ENCODE assay signal across 8 mouse cellular contexts in genomic region chr5:89455526-89455925, GRCm38 (mm10). TPM values are rescaled to one million over a fixed set of nuclear protein-coding genes. Genes with fewer than 3 reads are reported as not detected.
DNase-seq lines count a peak whose midpoint lies in the region; ATAC-seq and TF ChIP-seq lines count a peak whose summit lies in the region.

No protein-coding gene starts in this region.

- H3K4me3 ChIP-seq in cerebellum, adult 2 months (replicated peaks; ENCODE audit: insufficient read depth, low read depth, low read length) = no peak overlapping the region
- no peak overlapping the region for H3K4me3 ChIP-seq in midbrain, embryonic 10.5 days
- no peak overlapping the region for H3K4me3 ChIP-seq in midbrain, embryonic 13.5 days (replicated peaks)
- no peak overlapping the region for H3K4me3 ChIP-seq in lung, adult 2 months (replicated peaks; ENCODE audit: extremely low read depth, low read depth, low read length)

- H3K9ac ChIP-seq in midbrain, embryonic 13.5 days (replicated peaks) = no peak overlapping the region

- no peak for DNase-seq in cerebellum, adult 2 months
- DNase-seq in cerebellum, adult 9-11 months = no peak
- peak; percentile 55 for DNase-seq in midbrain, embryonic 10.5 days (ENCODE audit: low spot score)
- DNase-seq in brain, embryonic 14.5 days (ENCODE audit: low read depth) = peak; percentile 37
- peak; percentile 1 for DNase-seq in induced T-regulatory cell, adult 2 months (ENCODE audit: low read depth)
- DNase-seq in lung, adult 2 months = peak; percentile 31
- peak; percentile 62 for DNase-seq in testis, postnatal 14 days (ENCODE audit: low spot score)

- no peak for ATAC-seq in midbrain, embryonic 13.5 days

- no peak overlapping the region for H3K27ac ChIP-seq in cerebellum, adult 2 months (ENCODE audit: insufficient read depth, low read length)
- H3K27ac ChIP-seq in midbrain, embryonic 10.5 days (replicated peaks) = no peak overlapping the region
- no peak overlapping the region for H3K27ac ChIP-seq in midbrain, embryonic 13.5 days

- no peak for TF ChIP-seq POLR2A in cerebellum, adult 2 months (IDR thresholded peaks at IDR 0.05; ENCODE audit: borderline replicate concordance, insufficient read depth, low read length)
- no peak for TF ChIP-seq POLR2A in brain, embryonic 14.5 days (IDR thresholded peaks at IDR 0.05; ENCODE audit: borderline replicate concordance, extremely low read depth, insufficient read depth, insufficient read length, poor library complexity, severe bottlenecking)
- TF ChIP-seq POLR2A in lung, adult 2 months (IDR thresholded peaks at IDR 0.05; ENCODE audit: borderline replicate concordance, extremely low read depth, low read depth, low read length) = no peak

- no peaks in the 10 kb centered on the region for H3K27me3 ChIP-seq in cerebellum, adult 2 months (ENCODE audit: control insufficient read depth, insufficient read depth, low read length)
- H3K27me3 ChIP-seq in midbrain, embryonic 10.5 days (ENCODE audit: low read depth, poor library complexity, severe bottlenecking) = no peaks in the 10 kb centered on the region
- H3K27me3 ChIP-seq in midbrain, embryonic 13.5 days = no peaks in the 10 kb centered on the region

- WGBS in cerebellum, adult 2 months = 47% methylated on average over 8 of the region's 8 CpGs
- WGBS in midbrain, embryonic 10.5 days = 47% methylated on average over 8 of the region's 8 CpGs
- WGBS in midbrain, embryonic 13.5 days = 50% methylated on average over 8 of the region's 8 CpGs
- 58% methylated on average over 8 of the region's 8 CpGs for WGBS in lung, adult 2 months

- peak; percentile 15; the same call in 1 of the 2 replicates for TF ChIP-seq CTCF in cerebellum, adult 2 months (IDR thresholded peaks at IDR 0.05; ENCODE audit: borderline replicate concordance, insufficient read depth, low read depth, low read length)
- peak; percentile 65 for TF ChIP-seq CTCF in brain, embryonic 14.5 days (IDR thresholded peaks at IDR 0.05; ENCODE audit: borderline replicate concordance, extremely low read depth, insufficient read depth, insufficient read length)
- peak; percentile 41 for TF ChIP-seq CTCF in lung, adult 2 months (IDR thresholded peaks at IDR 0.05; ENCODE audit: insufficient read depth, low read length)

- H3K4me2 ChIP-seq in midbrain, embryonic 13.5 days (replicated peaks) = no peak overlapping the region

- no peaks in the 10 kb centered on the region for H3K4me1 ChIP-seq in cerebellum, adult 2 months (ENCODE audit: control insufficient read depth, insufficient read depth, low read length)
- H3K4me1 ChIP-seq in midbrain, embryonic 10.5 days = no peaks in the 10 kb centered on the region
- no peaks in the 10 kb centered on the region for H3K4me1 ChIP-seq in midbrain, embryonic 13.5 days (replicated peaks)
- peaks cover 4% of the 10 kb centered on the region; the same call in 1 of the 2 replicates for H3K4me1 ChIP-seq in lung, adult 2 months (ENCODE audit: control insufficient read depth, insufficient read depth, low read length)

- H3K36me3 ChIP-seq in midbrain, embryonic 10.5 days = no peaks in the 10 kb centered on the region
- no peaks in the 10 kb centered on the region for H3K36me3 ChIP-seq in midbrain, embryonic 13.5 days

- no peaks in the 10 kb centered on the region for H3K9me3 ChIP-seq in midbrain, embryonic 10.5 days (replicated peaks)
- H3K9me3 ChIP-seq in midbrain, embryonic 13.5 days = no peaks in the 10 kb centered on the region

RNA-seq across cellular contexts. Expression of gene Gc, which starts 2.2 kb away (rescaled TPM):
- 0.10 TPM in 1 of 2 replicates, not detected in the other for polyA plus RNA-seq in cerebellum, adult 2 months (2012; rRNA removed)
- polyA plus RNA-seq in midbrain, embryonic 10.5 days (2016; fragmentation: Nextera tagmentation; extraction: Ambion mirVana) = not detected in 2 replicates
- polyA plus RNA-seq in midbrain, embryonic 13.5 days (2015; fragmentation: Nextera tagmentation; extraction: Ambion mirVana) = not detected in 2 replicates
- 0.14 and 0.27 TPM in 2 replicates for polyA plus RNA-seq in brain, embryonic 14.5 days (2012; rRNA removed)
- 0.53 and 1.7 TPM in 2 replicates for polyA plus RNA-seq in lung, adult 2 months (2012; rRNA removed)

Comparison
In these comparisons a context has a peak if more than half of its experiments do, and no peak if none do; other contexts are left out.
1. DNase-seq: peak in midbrain, embryonic 10.5 days (single experiment), brain, embryonic 14.5 days (single experiment), induced T-regulatory cell, adult 2 months (single experiment), lung, adult 2 months (single experiment) and testis, postnatal 14 days (single experiment); none in cerebellum, adult 2 months (0 of 2) and cerebellum, adult 9-11 months (single experiment).
2. CTCF ChIP-seq: peak in every context shown above with its lines; median percentile 65 in brain, embryonic 14.5 days; 41 in lung, adult 2 months; 15 in cerebellum, adult 2 months.